Mouse (Mus musculus) forebrain, embryonic 13.5 days (tissue): ENCODE measurements around the gene Ptprt. TPM values are rescaled to one million over a fixed set of nuclear protein-coding genes. Genes with fewer than 3 reads are reported as not detected.
A peak's percentile ranks its signal among the peaks of the same experiment; 100 is the strongest.

Experiments used
- ATAC-seq: fragments of 200-750 bp; cut with Nextera tagmentation; 2 replicates; pipeline ENCODE4 v1.8.0; 2017
- H3K27ac ChIP-seq: fragments of 300-500 bp; sonication (generic); 2 replicates; pipeline ENCODE4 v1.5.1; 2015; ENCODE audit warnings: inconsistent platforms, mild to moderate bottlenecking, moderate library complexity
- H3K27me3 ChIP-seq: fragments of 300-500 bp; sonication (generic); 2 replicates; pipeline ENCODE4 v1.6.1; 2015; ENCODE audit warnings: mild to moderate bottlenecking, inconsistent platforms
- H3K36me3 ChIP-seq: fragments of 300-500 bp; sonication (generic); 2 replicates; pipeline ENCODE4 v1.6.1; 2015; ENCODE audit warnings: mild to moderate bottlenecking, inconsistent platforms; ENCODE audit not compliant: poor library complexity, severe bottlenecking
- H3K4me1 ChIP-seq: fragments of 300-500 bp; sonication (generic); 2 replicates; pipeline ENCODE4 v1.6.1; 2015; ENCODE audit warnings: inconsistent platforms
- H3K4me2 ChIP-seq: fragments of 300-500 bp; sonication (generic); 2 replicates; pipeline ENCODE4 v1.6.1; 2015; ENCODE audit warnings: inconsistent platforms, mild to moderate bottlenecking, moderate library complexity
- H3K4me3 ChIP-seq: fragments of 300-500 bp; sonication (generic); 2 replicates; pipeline ENCODE4 v1.5.1; 2015; ENCODE audit warnings: mild to moderate bottlenecking, inconsistent platforms
- H3K9ac ChIP-seq: fragments of 300-500 bp; sonication (generic); 2 replicates; pipeline ENCODE4 v1.6.1; 2015; ENCODE audit warnings: mild to moderate bottlenecking, inconsistent platforms
- H3K9me3 ChIP-seq: fragments of 300-500 bp; sonication (generic); replicated peaks from 2 replicates; pipeline ENCODE4 v1.6.1; 2016; ENCODE audit warnings: inconsistent platforms
- WGBS: fragments of 180-500 bp; shearing (Covaris S2); methylation state at CpG from one replicate; pipeline ENCODE4 v1.1.7; 2015; 5-methylcytosine and 5-hydroxymethylcytosine counted together
- polyA plus RNA-seq: library from polyadenylated mRNA; unstranded; fragments of >200 nt; fragmentation: Nextera tagmentation; extraction: Ambion mirVana; gene quantifications from 2 replicates; pipeline ENCODE4 v1.2.1, GENCODE M21; 2015

Ptprt gene
- polyA plus RNA-seq, 1 experiment from 2014 or later, result 2.1 TPM

GRCm38 (mm10) chr2:161704811-161705210 lies 956.1 kb downstream of the Ptprt start:
- ATAC-seq, result no peak
- Histone ChIP-seq H3K27ac (no peak overlapping the region), H3K36me3 (no peaks in the 10 kb centered on the region), H3K9ac (no peak overlapping the region), H3K4me3 (no peak overlapping the region), H3K4me1 (peaks cover 6% of the 10 kb centered on the region; the same call in 1 of the 2 replicates), H3K4me2 (no peak overlapping the region), H3K9me3 (no peaks in the 10 kb centered on the region), H3K27me3 (no peaks in the 10 kb centered on the region)
- 20% methylated on average over 8 of the region's 8 CpGs for WGBS

- no peaks in the 10 kb centered on the region for H3K36me3 ChIP-seq
- H3K4me2 ChIP-seq, result no peak overlapping the region
- no peak overlapping the region for H3K9ac ChIP-seq
- H3K27me3 ChIP-seq, result no peaks in the 10 kb centered on the region
- 24% methylated on average over 9 of the region's 9 CpGs for WGBS
- no peak for ATAC-seq
- no peaks in the 10 kb centered on the region for H3K9me3 ChIP-seq
- H3K4me1 ChIP-seq, result peaks cover 6% of the 10 kb centered on the region; the same call in 1 of the 2 replicates
- H3K4me3 ChIP-seq, result no peak overlapping the region
- H3K27ac ChIP-seq, result no peak overlapping the region
Measured at GRCm38 (mm10) chr2:161704410-161704809, 956.5 kb downstream of the Ptprt start.

GRCm38 (mm10) chr2:161695819-161696218 lies 965.1 kb downstream of the Ptprt start:
- Histone ChIP-seq H3K4me3 (no peak overlapping the region), H3K27ac (no peak overlapping the region), H3K4me1 (no peaks in the 10 kb centered on the region), H3K9ac (no peak overlapping the region), H3K4me2 (no peak overlapping the region), H3K36me3 (no peaks in the 10 kb centered on the region), H3K9me3 (no peaks in the 10 kb centered on the region), H3K27me3 (no peaks in the 10 kb centered on the region)
- no peak for ATAC-seq
- WGBS, result 90% methylated on average over 8 of the region's 8 CpGs

- Histone ChIP-seq H3K27me3 (no peaks in the 10 kb centered on the region), H3K4me3 (no peak overlapping the region), H3K27ac (peak overlapping the region; percentile 35; the same call in 1 of the 2 replicates), H3K9ac (no peak overlapping the region), H3K4me2 (no peak overlapping the region), H3K4me1 (no peaks in the 10 kb centered on the region), H3K9me3 (no peaks in the 10 kb centered on the region), H3K36me3 (no peaks in the 10 kb centered on the region)
- peak; percentile 91 for ATAC-seq
- WGBS, result 58% methylated on average over 12 of the region's 12 CpGs
Measured at GRCm38 (mm10) chr2:161668302-161668986, 992.5 kb downstream of the Ptprt start.

GRCm38 (mm10) chr2:161661912-161662311 lies 999.0 kb downstream of the Ptprt start:
- Histone ChIP-seq H3K9ac (no peak overlapping the region), H3K27ac (no peak overlapping the region), H3K4me2 (no peak overlapping the region), H3K36me3 (no peaks in the 10 kb centered on the region), H3K9me3 (no peaks in the 10 kb centered on the region), H3K27me3 (no peaks in the 10 kb centered on the region), H3K4me3 (no peak overlapping the region), H3K4me1 (no peaks in the 10 kb centered on the region)
- ATAC-seq, result 0 out of 2 replicates have a peak, but pooled peaks have one; percentile 16
- 48% methylated on average over 5 of the region's 5 CpGs for WGBS

GRCm38 (mm10) chr2:161660827-161661226 lies 1000.1 kb downstream of the Ptprt start:
- Histone ChIP-seq H3K9ac (no peak overlapping the region), H3K4me1 (no peaks in the 10 kb centered on the region), H3K4me2 (no peak overlapping the region), H3K36me3 (no peaks in the 10 kb centered on the region), H3K27me3 (no peaks in the 10 kb centered on the region), H3K27ac (no peak overlapping the region), H3K9me3 (no peaks in the 10 kb centered on the region), H3K4me3 (no peak overlapping the region)
- ATAC-seq, result no peak
- WGBS, result 22% methylated on average over 4 of the region's 4 CpGs

GRCm38 (mm10) chr2:161657046-161657445 lies 1003.9 kb downstream of the Ptprt start:
- Histone ChIP-seq H3K4me2 (no peak overlapping the region), H3K27me3 (no peaks in the 10 kb centered on the region), H3K4me1 (no peaks in the 10 kb centered on the region), H3K9me3 (no peaks in the 10 kb centered on the region), H3K36me3 (no peaks in the 10 kb centered on the region), H3K27ac (no peak overlapping the region), H3K9ac (no peak overlapping the region), H3K4me3 (no peak overlapping the region)
- no peak for ATAC-seq
- 77% methylated on average over 4 of the region's 4 CpGs for WGBS

- no peaks in the 10 kb centered on the region for H3K27me3 ChIP-seq
- no peak overlapping the region for H3K27ac ChIP-seq
- no peak overlapping the region for H3K4me2 ChIP-seq
- H3K36me3 ChIP-seq, result no peaks in the 10 kb centered on the region
- no peak overlapping the region for H3K9ac ChIP-seq
- no peaks in the 10 kb centered on the region for H3K4me1 ChIP-seq
- H3K4me3 ChIP-seq, result no peak overlapping the region
- 94% methylated on average over 3 of the region's 3 CpGs for WGBS
- ATAC-seq, result no peak
- no peaks in the 10 kb centered on the region for H3K9me3 ChIP-seq
Measured at GRCm38 (mm10) chr2:161656632-161657031, 1004.3 kb downstream of the Ptprt start.

GRCm38 (mm10) chr2:161640805-161641204 lies 1020.1 kb downstream of the Ptprt start:
- no peaks in the 10 kb centered on the region for H3K27me3 ChIP-seq
- WGBS, result 90% methylated on average over 2 of the region's 2 CpGs
- no peaks in the 10 kb centered on the region for H3K4me1 ChIP-seq
- H3K9ac ChIP-seq, result no peak overlapping the region
- H3K36me3 ChIP-seq, result no peaks in the 10 kb centered on the region
- no peaks in the 10 kb centered on the region for H3K9me3 ChIP-seq
- no peak overlapping the region for H3K4me2 ChIP-seq
- ATAC-seq, result no peak
- H3K4me3 ChIP-seq, result no peak overlapping the region
- H3K27ac ChIP-seq, result no peak overlapping the region

GRCm38 (mm10) chr2:161634084-161634483 lies 1026.9 kb downstream of the Ptprt start:
- Histone ChIP-seq H3K4me1 (no peaks in the 10 kb centered on the region), H3K27ac (no peak overlapping the region), H3K9me3 (no peaks in the 10 kb centered on the region), H3K36me3 (no peaks in the 10 kb centered on the region), H3K4me3 (no peak overlapping the region), H3K27me3 (no peaks in the 10 kb centered on the region), H3K9ac (no peak overlapping the region), H3K4me2 (no peak overlapping the region)
- WGBS, result 93% methylated on average over 2 of the region's 2 CpGs
- no peak for ATAC-seq

GRCm38 (mm10) chr2:161625896-161626295 lies 1035.1 kb downstream of the Ptprt start:
- ATAC-seq, result no peak

GRCm38 (mm10) chr2:161608401-161608800 lies 1052.5 kb downstream of the Ptprt start:
- Histone ChIP-seq H3K27ac (no peak overlapping the region), H3K4me1 (peaks cover 3% of the 10 kb centered on the region; the same call in 1 of the 2 replicates), H3K4me2 (no peak overlapping the region), H3K9ac (no peak overlapping the region), H3K36me3 (no peaks in the 10 kb centered on the region), H3K9me3 (no peaks in the 10 kb centered on the region), H3K27me3 (no peaks in the 10 kb centered on the region), H3K4me3 (no peak overlapping the region)
- WGBS, result 92% methylated on average over 4 of the region's 4 CpGs
- ATAC-seq, result no peak

More at GRCm38 (mm10) chr2:161625896-161626295, 1035.1 kb downstream of the Ptprt start:
- Histone ChIP-seq H3K36me3 (no peaks in the 10 kb centered on the region), H3K9me3 (no peaks in the 10 kb centered on the region), H3K4me3 (no peak overlapping the region), H3K9ac (no peak overlapping the region), H3K4me2 (no peak overlapping the region), H3K27ac (no peak overlapping the region), H3K4me1 (no peaks in the 10 kb centered on the region), H3K27me3 (no peaks in the 10 kb centered on the region)
- WGBS, result 48% methylated on average over 1 of the region's 1 CpGs

- no peak; the same call in 1 of the 2 replicates for ATAC-seq
- Histone ChIP-seq H3K9me3 (no peaks in the 10 kb centered on the region), H3K27me3 (no peaks in the 10 kb centered on the region), H3K4me1 (peaks cover 3% of the 10 kb centered on the region; the same call in 1 of the 2 replicates), H3K9ac (no peak overlapping the region), H3K4me3 (no peak overlapping the region), H3K4me2 (no peak overlapping the region), H3K27ac (no peak overlapping the region), H3K36me3 (no peaks in the 10 kb centered on the region)
- 60% methylated on average over 4 of the region's 4 CpGs for WGBS
Measured at GRCm38 (mm10) chr2:161607372-161607771, 1053.6 kb downstream of the Ptprt start.
